Mouse (Mus musculus) spleen, adult 12 weeks (tissue): ENCODE results near the gene Flt3.

Source experiments
- DNase-seq: peaks from one replicate; pipeline ENCODE4 v3.0.0; 2022; ENCODE audit warnings: low spot score

Gene Flt3

GRCm38 (mm10) chr5:147354161-147354780, 46.0 kb downstream of the Flt3 start:
- DNase-seq: no peak

GRCm38 (mm10) chr5:147351931-147352330, 48.4 kb downstream of the Flt3 start:
- DNase-seq: no peak

GRCm38 (mm10) chr5:147345981-147346380, 54.3 kb downstream of the Flt3 start:
- no peak for DNase-seq

GRCm38 (mm10) chr5:147343904-147344303, 56.4 kb downstream of the Flt3 start:
- DNase-seq: no peak

- no peak for DNase-seq
Observed at GRCm38 (mm10) chr5:147342901-147343300, 57.4 kb downstream of the Flt3 start.

- DNase-seq: peak; percentile 40
Observed at GRCm38 (mm10) chr5:147340741-147341414, 59.4 kb downstream of the Flt3 start.

GRCm38 (mm10) chr5:147339560-147339959, 60.7 kb downstream of the Flt3 start:
- DNase-seq: no peak

GRCm38 (mm10) chr5:147338967-147339366, 61.3 kb downstream of the Flt3 start:
- DNase-seq: peak; percentile 25

- DNase-seq: no peak
Observed at GRCm38 (mm10) chr5:147332711-147333110, 67.6 kb downstream of the Flt3 start.

GRCm38 (mm10) chr5:147331547-147331946, 68.7 kb downstream of the Flt3 start:
- DNase-seq: peak; percentile 58

GRCm38 (mm10) chr5:147329946-147330345, 70.3 kb downstream of the Flt3 start:
- DNase-seq: no peak

GRCm38 (mm10) chr5:147327636-147328035, 72.7 kb downstream of the Flt3 start:
- DNase-seq: no peak

- no peak for DNase-seq
Observed at GRCm38 (mm10) chr5:147325931-147326330, 74.4 kb downstream of the Flt3 start.

- DNase-seq: peak; percentile 62
Observed at GRCm38 (mm10) chr5:147323237-147323917, 76.9 kb downstream of the Flt3 start.

- DNase-seq: no peak
Observed at GRCm38 (mm10) chr5:147322183-147322582, 78.1 kb downstream of the Flt3 start, which contains the start of gene Urad. Gene Urad, minus strand, starts transcription at chr5:147322440.

- DNase-seq: no peak
Observed at GRCm38 (mm10) chr5:147319653-147320052, 80.6 kb downstream of the Flt3 start.

GRCm38 (mm10) chr5:147317991-147318390, 82.3 kb downstream of the Flt3 start:
- no peak for DNase-seq

GRCm38 (mm10) chr5:147317321-147317720, 83.0 kb downstream of the Flt3 start:
- DNase-seq: no peak

GRCm38 (mm10) chr5:147315432-147316075, 84.7 kb downstream of the Flt3 start:
- DNase-seq: no peak

- DNase-seq: no peak
Observed at GRCm38 (mm10) chr5:147314646-147315431, 85.5 kb downstream of the Flt3 start.

- no peak for DNase-seq
Observed at GRCm38 (mm10) chr5:147312830-147313685, 87.2 kb downstream of the Flt3 start.
